Mouse (Mus musculus) testis, postnatal 10 days (tissue): ENCODE measurements around the gene Gm6217.
"Not testable (repeated sequence)": the region's sequence is repeated elsewhere in the genome, so short reads cannot be mapped to it uniquely, and the experiment has no call there.

ENCODE experiments used
- DNase-seq: peaks from one replicate; pipeline ENCODE4 v3.0.0; 2021; ENCODE audit warnings: low spot score

Gene Gm6217

DNA sequence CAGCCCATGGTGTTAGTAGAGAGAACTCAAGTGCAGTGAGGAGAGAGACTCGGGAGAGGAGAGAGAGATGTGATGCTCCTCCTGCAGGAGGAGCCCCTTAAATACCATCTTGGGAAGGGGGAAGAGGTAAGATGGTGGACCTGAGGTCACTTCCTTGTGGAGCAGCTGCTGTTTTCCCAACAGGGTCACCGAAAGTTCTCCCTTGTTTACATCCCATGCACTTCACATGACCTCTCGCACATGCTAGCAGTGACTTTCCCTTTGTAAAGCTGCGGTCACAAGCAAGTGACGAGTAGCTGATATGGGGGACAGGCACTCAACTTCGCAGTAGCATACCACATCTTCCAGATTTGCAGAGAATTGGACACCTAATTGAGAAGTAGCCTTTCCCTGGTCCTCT is at the start of gene Gm6217:
Gm6217 (minus strand) TSS at position 74 of the 400 bp plus-strand sequence.
- not testable (repeated sequence) for DNase-seq

DNA sequence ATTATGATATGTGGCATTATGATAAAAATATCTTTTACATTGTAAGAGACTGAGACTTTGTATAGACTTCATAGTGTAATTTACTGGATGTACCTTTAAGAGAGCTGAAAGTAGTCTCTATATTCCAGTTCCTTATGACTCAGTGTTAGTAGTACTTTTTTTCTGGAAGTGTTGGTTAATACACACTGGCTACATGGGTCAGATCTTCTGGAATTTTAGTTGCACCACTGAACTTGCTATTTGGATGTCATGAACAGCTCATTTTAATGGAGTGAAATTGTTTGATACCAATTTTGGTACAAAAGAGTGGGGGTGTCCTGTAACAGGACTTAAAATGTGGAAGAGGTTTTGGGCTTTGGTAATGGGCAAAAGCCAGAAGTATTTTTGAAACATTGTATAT is 46.6 kb upstream of the Gm6217 start:
- no peak for DNase-seq

DNA sequence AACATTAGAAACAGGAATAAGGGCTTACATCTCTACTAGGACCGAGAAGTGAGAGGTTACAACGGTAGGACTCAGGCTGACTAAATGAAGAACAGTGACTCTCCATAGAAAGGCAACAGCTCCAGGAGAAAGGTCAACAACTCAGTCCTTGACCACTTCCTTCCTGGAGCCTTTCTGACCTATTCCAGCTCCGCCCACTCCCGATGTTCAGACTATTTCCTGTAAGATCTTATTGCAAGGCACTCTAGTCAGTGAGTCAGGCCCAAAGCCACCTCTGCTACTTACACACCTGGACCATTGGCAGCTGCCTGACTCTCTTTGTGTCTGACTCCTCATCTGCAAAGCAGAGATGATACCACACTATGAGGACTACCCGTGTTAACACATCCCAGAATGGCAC is 44.6 kb upstream of the Gm6217 start:
- DNase-seq = no peak

DNA sequence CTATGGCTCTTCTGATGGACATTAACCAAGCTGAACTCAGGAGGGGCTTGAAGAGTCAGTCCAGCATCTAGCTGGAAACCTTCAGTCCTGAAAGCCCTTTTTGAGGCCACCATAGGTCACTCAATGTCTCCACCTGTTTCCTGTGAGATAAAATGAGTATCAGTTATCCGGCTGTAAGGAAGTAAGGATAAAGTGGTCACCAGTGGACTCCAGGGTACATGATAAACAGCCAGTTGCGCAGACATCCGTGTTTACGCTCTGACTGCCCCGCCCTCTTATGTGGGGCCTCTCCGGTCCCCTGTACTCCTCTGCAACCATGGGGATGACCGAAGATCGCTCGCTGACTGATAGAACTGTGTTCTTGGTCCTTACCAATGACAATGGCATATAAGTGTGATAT is 43.1 kb upstream of the Gm6217 start:
- no peak for DNase-seq

DNA sequence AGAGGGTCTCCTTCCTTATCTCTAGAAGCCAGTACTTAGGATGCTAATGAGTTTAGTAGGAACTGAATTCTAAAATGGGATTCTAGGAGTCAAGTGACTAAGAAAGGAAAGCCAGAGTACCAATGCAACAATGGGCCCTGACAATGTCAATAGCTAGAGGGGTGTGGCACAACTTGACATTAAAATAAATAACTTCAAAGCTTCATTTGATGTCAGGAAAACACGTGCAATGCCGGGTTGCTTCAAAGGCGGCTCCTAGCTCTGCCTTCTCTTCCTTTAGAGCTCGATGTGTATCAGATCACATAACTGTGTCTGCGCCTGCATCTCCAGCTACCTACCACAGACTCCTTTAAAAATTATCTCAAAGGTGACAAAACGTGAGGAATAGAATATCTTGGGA is 42.7 kb upstream of the Gm6217 start:
- no peak for DNase-seq

DNA sequence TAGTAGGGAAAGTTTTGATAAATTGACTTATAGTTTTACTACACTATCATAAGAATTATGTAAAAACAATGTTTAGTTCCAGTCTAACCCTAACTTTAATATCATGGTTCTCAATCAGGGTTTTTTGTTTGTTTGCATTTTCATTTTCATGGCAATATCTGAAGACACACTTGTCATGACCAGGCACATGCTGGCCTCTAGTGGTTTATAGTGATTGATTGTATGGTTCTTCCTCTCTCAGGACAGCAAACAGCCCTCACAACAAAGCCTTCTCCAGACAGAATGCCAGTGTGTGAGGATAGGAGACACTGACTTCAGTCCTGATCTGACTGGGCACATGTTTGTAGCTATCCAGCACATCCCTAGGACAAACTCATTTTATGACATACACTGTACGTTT is 42.0 kb upstream of the Gm6217 start:
- DNase-seq = no peak

DNA sequence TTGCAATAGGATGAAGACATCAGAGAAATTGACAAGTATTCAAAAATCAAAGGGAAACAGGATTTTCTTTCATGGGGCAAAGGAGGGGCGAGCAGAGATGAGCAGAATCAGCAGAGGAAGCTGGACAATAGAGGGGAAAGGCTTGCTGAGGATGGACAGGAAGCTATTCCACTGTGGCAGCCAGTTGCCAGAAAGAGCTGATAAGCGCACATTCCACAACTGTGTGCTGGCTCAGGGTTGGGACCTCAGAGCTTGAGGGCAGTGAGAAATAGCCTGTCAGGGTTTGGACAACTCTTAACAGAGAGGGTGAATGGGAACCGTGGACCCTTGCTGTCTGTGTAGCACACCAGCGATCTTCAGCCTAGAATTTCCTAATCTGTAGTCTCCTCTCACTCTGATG is 40.8 kb upstream of the Gm6217 start:
- DNase-seq = no peak

DNA sequence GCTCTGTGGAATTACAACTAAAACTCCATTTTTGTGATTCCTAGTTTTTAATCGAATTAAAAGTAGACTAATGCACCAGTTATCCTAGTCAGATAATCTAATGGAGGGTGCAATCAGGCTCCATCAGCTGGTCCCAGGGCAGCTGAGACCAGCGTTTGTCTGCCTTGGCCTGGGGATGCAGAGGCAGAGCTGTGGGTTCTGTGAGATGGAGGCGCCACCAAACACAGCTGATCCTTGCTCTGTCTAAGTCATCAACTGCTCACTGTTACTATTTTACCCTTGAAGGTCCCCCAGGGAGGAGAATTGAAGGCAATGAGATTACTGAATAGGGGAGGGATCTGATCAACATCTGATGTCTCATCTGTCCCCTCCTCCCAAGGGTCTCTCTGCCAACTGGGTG is 35.2 kb upstream of the Gm6217 start:
- no peak for DNase-seq

DNA sequence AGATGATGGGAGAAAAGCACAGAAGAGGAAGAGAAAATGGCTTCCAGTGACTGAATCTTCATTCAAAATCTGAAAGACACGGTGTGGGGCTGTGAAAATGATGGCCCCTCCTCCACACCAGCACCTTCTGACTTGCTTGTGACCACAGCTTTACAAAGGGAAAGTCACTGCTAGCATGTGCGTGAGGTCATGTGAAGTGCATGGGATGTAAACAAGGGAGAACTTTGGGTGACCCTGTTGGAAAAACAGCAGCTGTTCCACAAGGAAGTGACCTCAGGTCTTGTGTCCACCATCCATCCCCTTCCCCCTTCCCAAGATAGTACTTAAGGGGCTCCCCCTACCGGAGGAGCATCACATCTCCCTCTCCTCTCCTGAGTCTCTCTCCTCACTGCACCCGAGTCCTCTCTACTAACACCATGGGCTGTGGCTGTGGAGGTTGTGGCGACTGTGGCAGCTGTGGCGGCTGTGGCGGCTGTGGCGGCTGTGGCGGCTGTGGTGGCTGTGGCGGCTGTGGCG is 28.7 kb upstream of the Gm6217 start, which contains the start of gene Gm47955:
Gm47955 (plus strand) TSS at position 417 of the 516 bp plus-strand sequence.
- DNase-seq = no peak

DNA sequence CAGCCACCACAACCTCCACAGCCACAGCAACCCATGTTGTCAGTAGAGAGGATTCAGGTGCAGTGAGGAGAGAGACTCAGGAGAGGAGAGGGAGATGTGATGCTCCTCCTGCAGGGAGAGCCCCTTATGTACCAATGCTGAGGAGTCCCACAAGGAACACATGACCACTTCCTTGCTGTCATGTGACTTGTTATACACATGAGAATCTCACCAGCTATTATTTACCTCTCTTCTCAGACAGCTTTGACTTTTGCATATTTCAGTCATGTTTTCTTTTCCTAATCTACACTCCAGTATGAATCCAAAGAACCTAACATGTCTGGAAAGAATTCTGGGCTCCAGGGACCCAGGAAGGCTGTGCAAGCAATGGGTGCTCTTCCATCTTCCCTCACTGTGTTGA is 24.7 kb upstream of the Gm6217 start, which contains the start of gene Gm7544:
Gm7544 (minus strand) TSS at position 101 of the 400 bp plus-strand sequence.
- not testable (repeated sequence) for DNase-seq

DNA sequence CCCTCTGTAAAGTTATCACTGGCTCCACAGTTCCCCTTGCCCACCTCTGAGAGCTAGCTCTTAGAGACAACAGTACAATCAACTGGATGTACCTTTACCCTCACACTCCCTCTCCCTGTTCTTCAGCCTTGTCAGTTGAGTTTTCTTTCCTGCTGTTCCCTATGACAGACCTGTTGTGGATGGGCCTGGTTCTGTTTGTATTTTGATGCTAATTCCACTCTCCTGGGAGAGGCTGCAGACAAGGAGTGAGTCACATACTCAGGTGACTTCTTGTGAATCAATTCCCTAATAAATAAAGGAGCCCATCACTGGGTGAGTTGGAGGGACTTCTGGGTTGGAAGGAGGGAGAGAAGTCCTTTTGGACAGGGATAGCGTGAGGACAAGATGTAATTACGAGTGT is 17.4 kb upstream of the Gm6217 start:
- no peak for DNase-seq

DNA sequence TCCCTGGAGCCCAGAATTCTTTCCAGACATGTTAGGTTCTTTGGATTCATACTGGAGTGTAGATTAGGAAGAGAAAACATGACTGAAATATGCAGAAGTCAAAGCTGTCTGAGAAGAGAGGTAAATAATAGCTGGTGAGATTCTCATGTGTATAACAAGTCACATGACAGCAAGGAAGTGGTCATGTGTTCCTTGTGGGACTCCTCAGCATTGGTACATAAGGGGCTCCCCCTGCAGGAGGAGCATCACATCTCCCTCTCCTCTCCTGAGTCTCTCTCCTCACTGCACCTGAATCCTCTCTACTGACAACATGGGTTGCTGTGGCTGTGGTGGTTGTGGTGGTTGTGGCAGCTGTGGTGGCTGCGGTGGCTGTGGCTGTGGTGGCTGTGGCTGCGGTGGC is 14.8 kb upstream of the Gm6217 start:
- not testable (repeated sequence) for DNase-seq

DNA sequence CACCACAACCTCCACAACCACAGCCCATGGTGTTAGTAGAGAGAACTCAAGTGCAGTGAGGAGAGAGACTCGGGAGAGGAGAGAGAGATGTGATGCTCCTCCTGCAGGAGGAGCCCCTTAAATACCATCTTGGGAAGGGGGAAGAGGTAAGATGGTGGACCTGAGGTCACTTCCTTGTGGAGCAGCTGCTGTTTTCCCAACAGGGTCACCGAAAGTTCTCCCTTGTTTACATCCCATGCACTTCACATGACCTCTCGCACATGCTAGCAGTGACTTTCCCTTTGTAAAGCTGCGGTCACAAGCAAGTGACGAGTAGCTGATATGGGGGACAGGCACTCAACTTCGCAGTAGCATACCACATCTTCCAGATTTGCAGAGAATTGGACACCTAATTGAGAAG is 12.1 kb upstream of the Gm6217 start, which contains the start of gene A030003K21Rik:
A030003K21Rik (minus strand) TSS at position 94 of the 400 bp plus-strand sequence.
- not testable (repeated sequence) for DNase-seq

DNA sequence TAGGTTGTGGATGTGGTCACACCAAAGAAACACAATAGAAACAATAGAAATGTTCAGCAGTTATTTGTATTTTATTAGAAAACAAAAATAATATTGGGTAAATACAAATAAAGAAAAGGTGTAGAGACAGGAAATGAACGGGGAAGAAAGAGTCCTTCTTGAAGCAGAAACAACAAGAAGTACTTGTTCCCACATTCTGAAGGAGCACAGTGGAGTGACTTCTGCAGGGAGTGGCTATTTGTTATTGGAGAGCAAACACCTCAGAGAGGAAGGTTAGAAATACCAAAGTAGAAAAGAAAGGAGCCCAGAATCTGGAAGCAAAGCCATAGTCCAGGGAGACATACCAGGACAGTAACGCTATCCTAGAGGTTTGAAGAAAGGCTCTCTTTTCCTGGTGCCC is 11.3 kb upstream of the Gm6217 start:
- not testable (repeated sequence) for DNase-seq

DNA sequence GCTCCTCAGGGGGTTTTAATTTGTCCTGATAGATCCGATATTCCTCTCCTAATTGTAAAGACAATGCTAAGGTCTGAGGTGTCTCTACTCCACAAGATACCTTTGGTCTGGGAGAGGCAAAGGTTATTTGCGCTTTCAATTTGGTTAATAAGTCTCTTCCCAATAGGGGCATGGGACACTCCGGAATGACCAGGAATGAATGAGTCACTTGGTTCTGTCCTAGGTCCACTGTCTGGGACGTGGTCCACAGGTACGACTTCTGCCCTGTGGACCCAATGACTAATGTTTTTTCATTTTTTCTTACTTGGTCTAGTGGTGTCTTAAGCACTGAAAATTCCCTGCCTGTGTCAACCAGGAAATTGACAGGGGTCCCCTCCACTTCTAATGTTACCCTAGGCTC is 7.5 kb upstream of the Gm6217 start:
- DNase-seq = no peak

DNA sequence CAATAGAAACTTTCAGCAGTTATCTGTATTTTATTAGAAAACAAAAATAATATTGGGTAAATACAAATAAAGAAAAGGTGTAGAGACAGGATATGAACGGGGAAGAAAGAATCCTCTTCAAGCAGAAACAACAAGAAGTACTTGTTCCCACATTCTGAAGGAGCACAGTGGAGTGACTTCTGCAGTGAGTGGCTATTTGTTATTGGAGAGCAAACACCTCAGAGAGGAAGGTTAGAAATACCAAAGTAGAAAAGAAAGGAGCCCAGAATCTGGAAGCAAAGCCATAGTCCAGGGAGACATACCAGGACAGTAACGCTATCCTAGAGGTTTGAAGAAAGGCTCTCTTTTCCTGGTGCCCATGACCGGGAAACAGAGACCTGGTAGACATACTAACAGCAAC is 641 bp downstream of the Gm6217 start:
- not testable (repeated sequence) for DNase-seq

DNA sequence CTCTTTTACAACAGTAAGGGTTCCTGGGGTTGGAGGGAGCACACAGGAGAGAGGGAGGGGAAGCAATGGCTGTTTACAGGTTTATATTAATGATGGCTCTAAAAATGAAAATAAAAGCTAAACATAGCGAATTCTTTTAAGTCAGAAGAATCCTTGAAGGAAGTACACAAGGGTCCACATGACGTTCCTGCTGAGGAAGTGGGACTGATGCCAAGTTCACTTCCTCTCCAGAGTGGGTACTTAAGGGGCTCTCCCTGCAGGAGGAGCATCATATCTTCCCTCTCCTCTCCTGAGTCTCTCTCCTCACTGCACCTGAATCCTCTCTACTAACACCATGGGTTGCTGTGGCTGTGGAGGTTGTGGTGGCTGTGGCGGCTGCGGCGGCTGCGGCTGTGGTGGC is 6.5 kb downstream of the Gm6217 start, which contains the start of gene A030014E15Rik:
A030014E15Rik (plus strand) TSS at position 268 of the 400 bp plus-strand sequence.
- no peak for DNase-seq

DNA sequence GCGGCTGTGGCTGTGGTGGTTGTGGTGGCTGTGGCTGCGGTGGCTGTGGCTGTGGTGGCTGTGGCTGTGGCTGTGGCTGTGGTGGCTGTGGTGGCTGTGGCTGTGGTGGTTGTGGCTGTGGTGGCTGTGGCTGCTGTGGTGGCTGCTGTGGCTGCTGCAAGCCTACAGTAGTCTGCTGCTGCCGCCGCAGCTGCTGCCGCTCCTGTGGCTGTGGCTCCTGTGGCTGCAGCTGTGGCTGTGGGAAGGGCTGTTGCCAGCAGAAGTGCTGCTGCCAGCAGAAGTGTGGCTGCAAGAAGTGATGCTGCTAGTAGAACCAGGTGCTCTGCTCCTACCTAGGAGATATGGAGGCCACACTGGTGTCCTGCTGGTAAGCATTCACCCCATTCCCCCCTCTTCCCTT is 17.8 kb downstream of the Gm6217 start:
- DNase-seq = not testable (repeated sequence)

DNA sequence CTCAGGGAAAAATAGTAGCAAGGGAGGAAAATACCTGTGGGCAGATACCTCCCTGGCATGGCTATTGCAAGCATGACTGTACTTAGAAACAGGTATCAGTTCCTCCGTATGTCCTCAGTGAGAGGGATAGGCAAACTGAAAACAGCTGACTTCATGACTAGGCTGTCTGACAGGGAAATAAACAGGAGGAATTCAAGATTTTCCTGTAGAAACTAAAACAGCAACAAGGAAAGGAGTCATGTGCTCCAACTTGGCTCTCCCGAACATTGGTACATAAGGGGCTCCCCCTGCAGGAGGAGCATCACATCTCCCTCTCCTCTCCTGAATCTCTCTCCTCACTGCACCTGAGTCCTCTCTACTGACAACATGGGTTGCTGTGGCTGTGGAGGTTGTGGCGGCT is 18.2 kb downstream of the Gm6217 start, which contains the start of gene A030005L19Rik:
A030005L19Rik (plus strand) TSS at position 301 of the 400 bp plus-strand sequence.
- no peak for DNase-seq

DNA sequence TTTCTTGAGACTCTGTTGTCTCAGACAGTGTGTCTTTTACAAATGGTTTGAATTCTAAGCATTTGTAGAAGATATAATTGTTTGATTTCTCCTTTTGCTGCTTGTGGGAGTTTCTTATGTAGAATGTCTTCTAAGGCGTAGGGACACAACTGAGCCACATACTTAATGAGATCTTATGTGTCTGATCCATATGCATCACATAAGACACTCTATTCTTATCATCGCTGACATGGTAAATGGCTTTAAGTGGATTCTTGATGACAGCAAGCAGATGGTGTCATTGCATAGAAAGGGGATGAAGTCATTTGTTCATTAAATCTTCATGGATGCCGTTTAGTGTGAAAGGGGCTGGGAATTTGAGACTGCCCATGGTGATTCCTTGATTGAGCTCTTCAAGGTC is 25.3 kb downstream of the Gm6217 start:
- no peak for DNase-seq

DNA sequence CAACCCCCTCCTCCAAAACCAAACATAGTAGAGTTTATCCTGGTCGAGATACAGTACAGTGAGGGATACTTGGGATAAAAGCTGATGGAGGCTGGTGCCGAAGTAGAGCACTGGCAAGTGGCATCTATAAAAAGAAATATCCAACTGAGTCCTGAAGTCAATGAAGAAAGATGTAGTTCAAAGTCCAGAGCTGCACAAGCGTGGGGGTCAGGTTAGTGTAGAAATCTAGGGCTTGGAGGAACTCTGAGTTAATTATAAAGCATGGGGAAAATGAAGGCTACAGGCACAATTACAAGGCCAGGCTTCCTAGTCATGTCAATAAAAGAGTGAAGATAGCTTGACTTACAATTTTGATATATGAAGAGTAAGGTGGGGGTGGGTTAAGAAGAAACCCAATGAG is 30.0 kb downstream of the Gm6217 start:
- DNase-seq = no peak

DNA sequence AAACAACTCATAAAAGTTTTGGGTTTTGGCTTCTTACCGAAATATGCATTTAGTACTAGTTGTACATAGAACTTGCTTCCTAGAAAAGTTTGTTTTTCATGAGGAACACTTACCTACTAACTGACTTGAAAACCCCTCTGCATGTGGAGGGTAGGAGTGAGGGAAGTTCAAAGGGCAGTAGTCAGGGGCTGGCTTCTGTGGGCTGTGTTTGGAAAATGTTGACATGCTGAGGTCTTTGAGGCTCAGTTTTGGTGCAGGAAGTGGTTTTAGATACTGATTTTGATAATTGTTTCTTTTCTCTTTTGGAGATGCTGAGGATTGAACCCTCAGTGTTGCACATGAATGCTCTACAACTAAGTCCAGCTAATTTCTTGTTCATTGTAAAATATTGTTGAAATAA is 30.6 kb downstream of the Gm6217 start:
- DNase-seq = no peak

DNA sequence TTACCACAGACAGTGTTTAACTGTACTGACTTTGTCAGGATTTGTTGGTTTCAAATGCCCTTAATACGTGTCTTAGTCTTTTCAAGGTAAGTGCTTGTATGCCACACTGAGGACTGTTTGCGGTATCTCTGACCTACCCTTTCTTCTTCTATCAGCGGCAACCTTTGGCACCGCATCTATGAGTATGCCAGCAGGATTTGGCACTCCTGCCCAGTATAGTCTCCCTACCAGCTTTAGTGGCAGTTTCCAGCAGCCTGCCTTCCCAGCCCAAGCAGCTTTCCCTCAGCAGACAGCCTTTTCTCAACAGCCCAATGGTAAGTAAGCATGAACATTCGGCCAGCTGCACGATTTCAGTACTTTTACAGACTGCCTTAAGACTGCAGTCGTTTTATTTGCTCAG is 37.9 kb downstream of the Gm6217 start:
- DNase-seq = no peak
